Mouse (Mus musculus): ENCODE results near the gene Ceacam9.
A peak's percentile ranks its signal among the peaks of the same experiment; 100 is the strongest.

Ceacam9 gene

DNA sequence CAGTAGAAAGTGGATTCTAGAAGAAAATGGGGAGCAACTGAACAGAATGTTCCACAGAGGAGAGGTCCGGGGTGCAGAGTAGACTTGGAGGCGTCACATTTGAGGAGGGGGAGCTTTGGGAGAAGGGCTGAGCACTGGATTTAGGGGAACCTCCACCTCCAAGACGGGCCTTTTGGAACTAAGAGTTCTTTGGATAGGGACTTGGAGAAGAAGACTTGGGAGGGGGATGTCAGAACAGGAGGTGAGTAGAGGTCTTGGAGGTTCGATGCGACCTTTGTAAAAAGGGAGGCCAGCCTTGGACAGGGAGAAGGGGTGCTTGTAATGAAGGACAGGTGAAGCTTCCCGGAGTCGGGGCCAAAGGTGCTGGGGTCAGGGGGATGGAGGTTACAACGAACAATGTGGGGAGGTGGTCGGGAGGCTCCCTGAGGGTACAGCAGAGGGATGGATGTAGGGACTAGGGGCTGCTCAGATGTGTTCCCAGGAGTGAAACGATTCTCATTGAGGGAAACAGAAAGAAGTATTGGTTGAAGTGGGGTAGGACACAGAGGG, 17.4 kb downstream of the Ceacam9 start:
- no peak for DNase-seq (ENCODE audit: low spot score)

DNA sequence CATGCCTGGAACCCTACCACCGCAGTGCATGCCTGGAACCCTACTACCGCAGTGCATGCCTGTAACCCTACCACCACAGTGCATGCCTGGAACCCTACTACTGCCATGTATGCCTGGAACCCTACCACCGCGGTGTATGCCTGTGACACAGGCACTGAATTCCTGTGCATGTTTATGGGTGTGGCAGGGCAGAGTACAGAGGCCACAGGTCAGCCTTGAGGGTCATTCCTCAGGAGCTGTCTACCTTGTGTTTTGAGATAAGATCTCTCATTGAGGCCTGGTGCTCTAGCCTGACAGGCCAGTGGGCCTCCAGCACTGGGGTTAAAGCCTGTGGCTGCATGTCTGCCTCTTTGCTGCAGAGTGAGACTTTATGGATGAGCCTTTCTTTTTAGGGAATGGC, 23.6 kb downstream of the Ceacam9 start:
- DNase-seq (ENCODE audit: low spot score), result no peak

DNA sequence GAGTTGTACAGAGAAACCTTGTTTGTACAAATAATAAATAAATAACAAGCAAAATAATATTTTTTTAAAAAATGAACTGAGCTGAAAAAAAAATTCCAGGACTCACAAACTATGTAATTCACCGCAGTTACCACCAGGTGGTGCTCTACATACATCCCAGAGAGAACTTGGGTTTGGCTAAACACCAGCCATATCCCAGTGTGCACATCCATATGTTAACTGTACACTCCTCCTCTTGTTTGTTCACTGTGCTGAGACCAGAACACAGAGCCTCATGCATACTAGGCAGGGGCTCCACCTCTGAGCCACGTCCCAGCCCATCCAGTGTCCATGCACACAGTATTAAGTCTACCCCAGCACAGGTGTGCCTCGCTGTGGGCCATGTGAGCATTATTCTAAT, 24.4 kb downstream of the Ceacam9 start:
- peak; percentile 41 for DNase-seq (ENCODE audit: low spot score)

DNA sequence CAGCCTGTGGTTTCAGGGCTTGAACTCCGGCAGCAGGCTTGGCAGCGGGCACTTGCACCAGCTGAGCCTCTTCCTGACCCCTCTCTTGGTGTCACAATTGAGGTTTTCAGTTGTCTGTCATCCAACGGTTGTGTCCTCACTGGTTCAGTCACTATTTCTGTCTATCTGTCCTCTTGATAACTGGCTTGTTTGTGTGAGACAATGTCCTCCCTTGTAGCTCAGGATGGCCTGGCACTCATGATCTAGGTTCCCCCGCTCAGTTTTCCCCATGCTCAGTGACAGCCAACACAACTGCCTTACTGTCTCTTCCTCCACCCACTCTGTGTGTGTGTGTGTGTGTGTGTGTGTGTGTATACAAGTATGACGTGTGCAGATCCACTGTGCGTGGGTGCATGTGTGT, 25.9 kb downstream of the Ceacam9 start:
- DNase-seq (ENCODE audit: low spot score), result no peak

DNA sequence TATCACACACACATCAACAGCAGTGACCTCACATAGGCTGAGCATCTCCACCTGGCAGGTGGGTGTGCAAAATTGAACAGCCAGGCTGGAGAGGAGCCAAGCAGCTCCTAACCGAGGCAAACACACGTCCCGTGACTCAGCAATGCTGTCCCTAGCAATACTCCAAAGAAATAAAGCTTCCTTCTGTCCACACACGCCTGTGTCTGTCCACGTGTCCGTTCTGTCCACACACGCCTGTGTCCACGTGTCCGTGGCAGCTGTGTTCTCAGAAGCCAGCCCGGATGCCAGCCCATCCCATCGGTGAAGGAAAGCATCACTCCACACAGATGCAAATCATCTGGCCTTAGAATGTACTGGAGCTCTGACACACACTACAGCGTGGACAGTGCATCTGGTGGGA, 30.3 kb downstream of the Ceacam9 start:
- no peak for DNase-seq (ENCODE audit: low spot score)

DNA sequence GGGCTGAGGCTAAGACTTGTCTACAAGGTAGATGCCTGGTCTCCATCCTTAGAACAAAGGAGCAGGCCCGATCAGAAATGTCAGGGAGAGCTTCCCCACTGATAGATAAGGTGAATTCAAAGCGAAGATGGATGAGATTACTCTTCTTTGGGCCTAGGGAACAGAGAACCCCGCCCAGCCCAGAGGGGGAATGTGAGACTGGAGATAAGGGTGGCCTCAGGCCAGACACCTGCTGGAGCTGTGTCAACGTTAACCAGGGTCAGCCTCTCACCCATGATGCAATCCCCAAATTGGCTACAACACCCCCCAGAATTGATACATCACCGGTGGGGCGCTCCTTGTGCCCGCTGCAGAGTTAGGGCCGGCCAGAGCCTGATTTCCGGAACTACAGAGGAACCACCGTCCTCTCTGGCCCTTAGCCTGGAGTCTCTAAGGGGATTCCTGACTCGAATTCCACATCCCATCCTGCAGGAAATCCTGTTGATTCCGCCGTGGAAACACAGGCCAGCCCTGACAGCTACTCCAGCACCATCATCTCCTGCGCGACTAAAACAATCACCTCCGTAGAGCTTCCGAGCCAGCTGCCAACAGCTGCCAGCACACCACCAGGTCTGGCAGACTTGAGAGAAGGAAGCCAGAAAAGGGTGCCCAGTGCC, 33.8 kb downstream of the Ceacam9 start:
- no peak for DNase-seq (ENCODE audit: low spot score)

DNA sequence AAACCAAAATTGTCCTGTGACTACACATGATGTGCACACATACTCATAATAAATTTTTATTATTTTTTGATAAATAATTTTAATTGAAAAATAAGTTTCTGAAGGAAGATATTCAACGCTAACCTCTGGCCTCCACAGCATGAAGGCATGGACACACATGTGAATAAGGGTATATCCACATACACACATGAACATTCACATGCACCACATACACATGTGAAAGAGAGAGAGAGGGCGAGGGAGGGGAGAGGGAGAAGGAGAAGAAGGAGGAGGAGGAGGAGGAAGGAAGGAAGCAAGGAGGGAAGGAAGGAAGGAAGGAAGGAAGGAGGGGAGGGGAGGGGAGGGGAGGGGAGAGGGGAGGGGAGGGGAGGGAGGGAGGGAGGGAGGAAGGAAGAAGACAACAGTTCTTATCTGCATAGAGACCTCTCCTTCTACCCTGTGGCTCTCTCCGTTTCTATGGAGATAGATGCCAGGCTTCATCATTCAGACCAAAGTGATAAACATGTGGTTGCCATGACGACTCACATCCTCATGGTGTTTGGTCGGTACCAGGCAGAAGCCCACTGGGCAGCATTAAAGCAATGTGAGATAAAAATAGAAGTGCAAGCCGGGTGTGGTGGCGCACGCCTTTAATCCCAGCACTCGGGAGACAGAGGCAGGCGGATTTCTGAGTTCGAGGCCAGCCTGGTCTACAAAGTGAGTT, 37.3 kb downstream of the Ceacam9 start:
- DNase-seq (ENCODE audit: low spot score), result peak; percentile 30

DNA sequence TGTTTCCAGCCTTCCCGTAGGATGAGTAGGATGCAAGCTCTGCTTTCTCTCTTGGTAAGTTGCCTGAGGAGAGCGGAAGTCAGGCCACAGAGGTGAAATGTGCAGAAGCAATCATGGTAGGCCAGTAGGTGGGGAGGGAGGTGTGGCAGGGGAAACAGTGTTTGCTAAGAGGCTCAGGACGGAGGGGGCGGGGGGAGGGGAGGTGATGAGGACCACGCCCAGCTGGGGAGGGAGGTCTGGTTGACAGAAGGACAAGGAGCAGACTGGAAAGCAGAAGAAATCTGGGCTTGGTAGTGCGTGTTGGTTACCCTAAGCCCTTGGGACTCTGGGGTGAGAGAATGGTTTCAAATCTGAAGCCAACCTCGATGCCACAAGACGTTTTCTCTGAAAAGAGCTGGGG, 38.6 kb downstream of the Ceacam9 start:
- DNase-seq (ENCODE audit: low spot score), result no peak

DNA sequence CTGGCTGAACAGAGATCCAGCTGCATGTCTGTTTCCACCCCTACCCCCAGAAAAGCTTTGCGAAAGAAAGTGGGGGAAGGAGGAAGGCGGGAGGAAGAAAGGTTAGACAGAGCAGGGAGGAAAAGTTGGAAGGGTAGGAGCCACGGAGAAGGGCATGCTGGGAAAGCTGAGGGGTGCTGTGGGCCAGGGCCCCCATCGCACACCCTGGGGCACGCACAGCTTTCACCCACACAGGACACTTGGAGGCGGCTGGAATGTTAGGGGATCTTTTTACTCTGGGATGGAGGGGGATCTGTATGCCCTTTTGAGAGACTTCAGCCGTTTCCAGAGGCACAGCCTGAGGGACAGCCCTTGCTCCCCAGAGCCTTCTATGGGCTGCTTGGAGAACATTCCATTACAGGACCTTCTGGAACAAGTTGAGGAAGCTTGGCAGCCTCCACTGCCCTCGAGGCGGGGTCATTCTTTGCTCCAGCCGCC, 39.3 kb downstream of the Ceacam9 start:
- no peak for DNase-seq (ENCODE audit: low spot score)

DNA sequence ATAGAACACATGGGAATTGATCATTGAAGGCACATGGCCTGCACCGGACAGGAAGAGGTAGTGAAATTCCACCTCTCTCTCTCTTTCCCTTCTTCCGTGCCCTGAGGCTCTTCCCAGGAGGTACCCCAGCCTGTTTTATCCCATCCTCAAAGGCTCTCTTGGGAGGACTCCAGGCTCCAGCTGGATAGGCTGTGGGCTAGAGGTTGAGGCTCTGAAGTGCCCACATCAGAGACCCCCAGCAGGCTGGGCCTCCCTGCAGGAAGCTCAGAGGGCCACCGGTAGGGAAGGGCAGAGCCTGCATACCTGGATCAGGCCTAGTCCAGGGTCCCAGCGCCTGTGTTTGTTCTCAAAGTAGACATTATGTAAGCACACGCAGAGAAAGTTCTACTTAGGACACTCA, 39.9 kb downstream of the Ceacam9 start:
- DNase-seq (ENCODE audit: low spot score), result no peak

DNA sequence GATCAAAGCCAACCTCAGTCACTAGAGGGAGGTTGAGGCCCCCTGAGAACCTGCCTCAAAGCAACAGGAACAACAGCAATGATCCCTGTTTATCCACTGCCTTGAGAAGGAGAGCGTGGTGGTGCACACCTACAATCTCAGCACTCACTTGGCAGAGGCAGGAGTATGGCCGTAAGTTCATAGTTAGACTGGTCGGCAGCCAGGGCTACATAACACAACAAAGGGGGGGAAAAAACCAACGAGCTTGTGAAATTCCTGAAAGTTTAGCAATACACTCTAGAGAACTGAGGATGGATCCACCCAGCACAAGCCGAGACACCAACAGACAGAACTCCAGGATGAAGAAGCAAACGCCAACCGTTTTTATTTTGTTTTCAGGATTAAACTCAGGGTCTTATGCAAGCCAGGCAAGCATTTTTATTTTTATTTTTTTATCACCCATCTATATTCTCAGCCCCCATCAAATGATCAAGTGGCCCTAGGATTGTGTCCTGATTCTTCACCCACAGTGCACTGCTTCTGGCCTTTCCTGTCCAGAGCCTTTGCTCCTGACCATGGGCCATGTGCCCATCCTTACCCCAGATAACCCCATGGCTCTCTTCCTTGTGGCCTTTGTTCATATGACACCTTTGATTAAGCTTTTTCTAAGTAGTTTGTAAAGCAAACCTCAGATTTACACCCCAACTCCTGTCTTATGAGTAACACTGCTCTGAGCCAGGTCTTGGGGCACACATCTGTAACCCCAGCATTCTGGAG, 41.9 kb downstream of the Ceacam9 start:
- no peak for DNase-seq (ENCODE audit: low spot score)

DNA sequence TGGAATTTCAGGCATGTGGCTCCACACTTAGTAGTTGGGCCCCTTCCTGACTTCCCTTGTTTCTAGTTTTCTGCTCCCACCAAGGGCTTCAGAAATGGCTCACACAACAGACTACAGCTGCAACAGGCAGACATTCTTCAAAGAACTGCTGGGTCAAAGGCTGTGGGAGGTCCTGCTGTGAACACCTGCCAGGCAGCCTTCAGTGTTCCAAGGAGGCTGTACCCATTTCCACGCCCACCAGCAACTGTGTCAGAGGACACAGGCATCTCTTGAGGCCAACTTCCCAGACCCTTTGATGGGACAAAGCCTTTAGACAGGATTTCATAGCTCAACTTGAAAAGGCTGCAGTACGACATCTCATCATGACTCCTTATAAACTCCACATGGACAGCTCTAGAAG, 44.7 kb downstream of the Ceacam9 start:
- DNase-seq (ENCODE audit: low spot score), result no peak
